Mouse (Mus musculus): ENCODE measurements around the gene Plod3. TPM values are rescaled to one million over a fixed set of nuclear protein-coding genes. Genes with fewer than 3 reads are reported as not detected.

Gene Plod3
- total RNA-seq, 2 experiments from 2014 or later = 36.9 to 45.6 TPM

DNA sequence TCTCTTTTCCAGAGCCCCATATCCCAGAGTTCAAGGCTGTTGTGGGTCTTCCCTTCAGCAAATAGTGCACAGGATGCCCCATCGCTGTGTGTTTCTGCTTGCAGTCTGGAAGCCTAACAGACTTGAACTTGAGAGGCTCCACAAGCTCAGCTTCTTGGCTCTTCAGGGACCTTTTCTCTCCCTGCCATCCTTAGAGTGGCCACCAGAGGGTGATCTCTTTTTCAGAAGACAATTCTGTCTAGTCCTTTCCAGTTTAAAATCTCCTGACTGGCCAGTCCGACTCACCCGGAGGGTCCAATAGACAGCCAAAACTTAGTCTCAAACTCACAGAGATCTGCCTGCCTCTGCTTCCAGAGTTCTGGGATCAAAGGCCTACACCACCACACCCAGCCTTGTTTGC is 23.2 kb downstream of the Plod3 start:
- intact Hi-C loops (cut with DNase I) = no loop called here
- DNase-seq = peak in 1 of 2 experiments; percentile 54

GRCm38 (mm10) chr5:137012401-137012950 is 25.7 kb downstream of the Plod3 start:
- DNase-seq = no peak
- intact Hi-C loops (cut with DNase I) = no loop called here

GRCm38 (mm10) chr5:137015913-137016312 is 29.1 kb downstream of the Plod3 start:
- no peak for DNase-seq
- intact Hi-C loops (cut with DNase I) = no loop called here

- intact Hi-C loops (cut with DNase I) = no loop called here
- DNase-seq = no peak
Measured at GRCm38 (mm10) chr5:137024318-137024717, 37.5 kb downstream of the Plod3 start.

DNA sequence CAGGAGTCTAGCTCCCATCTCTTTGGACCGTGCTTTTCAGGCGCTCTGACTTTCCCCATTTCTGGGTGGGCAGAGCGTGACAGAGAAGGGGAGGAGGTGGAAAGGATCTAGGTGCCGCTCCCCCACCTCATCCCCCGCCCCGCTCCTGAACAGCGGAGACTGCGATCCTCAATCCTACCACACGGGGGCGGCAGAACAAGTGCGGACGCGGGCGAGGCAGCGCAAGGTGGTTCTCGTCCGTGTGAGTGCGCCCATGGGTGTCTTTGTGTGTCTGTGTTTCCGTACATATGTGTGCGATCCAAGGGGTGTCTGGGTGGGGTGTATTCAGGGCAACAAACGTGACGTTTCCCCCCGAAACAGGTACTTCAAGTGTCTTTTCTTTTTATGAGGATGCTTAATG is 38.3 kb downstream of the Plod3 start:
- intact Hi-C loops (cut with DNase I) = loop anchor here (1.0 kb wide), 1 partner anchor 82 kb away; no protein-coding TSS in a partner anchor

GRCm38 (mm10) chr5:137026092-137026491 is 39.3 kb downstream of the Plod3 start, which contains the start of gene Vgf:
Gene Vgf, plus strand, starts transcription at chr5:137026392.
- no peak for DNase-seq
- intact Hi-C loops (cut with DNase I) = no loop called here

More for the DNA sequence above, 38.3 kb downstream of the Plod3 start:
- DNase-seq = peak; percentile 83 to 90

DNA sequence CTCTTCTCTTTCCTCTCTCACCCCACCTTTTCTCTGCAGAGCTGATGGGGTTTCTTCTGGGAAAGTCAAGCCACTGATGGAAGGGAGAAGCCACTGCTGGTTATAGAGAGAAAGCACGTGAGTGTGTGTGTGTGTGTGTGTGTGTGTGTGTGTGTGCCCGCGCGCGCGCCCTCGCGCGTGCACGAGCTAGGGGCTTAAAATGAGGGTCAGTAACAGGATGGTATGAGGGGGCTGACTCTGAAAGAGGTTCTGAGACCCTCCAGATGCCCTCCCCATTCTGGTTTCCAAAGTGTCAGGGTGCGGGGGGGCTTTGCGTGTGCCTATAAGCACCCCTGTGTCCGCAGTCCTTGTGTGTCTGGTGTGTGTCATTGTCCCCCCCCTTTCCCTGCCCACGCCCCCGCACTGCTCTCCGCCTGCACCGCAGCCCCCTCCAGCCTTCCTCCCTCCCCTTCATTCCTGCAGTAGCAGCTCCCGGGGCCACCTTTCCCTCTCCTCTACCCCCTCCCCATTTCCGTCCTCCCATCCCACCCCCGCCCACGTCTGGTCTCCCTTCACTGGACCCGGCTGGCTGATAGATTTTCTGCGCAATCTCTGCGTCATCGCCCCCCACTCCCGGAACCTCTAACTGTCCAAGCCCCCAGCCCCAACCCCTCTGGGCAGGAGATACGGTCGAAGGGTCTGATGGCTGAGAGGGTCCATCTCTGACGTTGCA is 41.9 kb downstream of the Plod3 start:
- intact Hi-C loops (cut with DNase I) = no loop called here
- DNase-seq = no peak

DNA sequence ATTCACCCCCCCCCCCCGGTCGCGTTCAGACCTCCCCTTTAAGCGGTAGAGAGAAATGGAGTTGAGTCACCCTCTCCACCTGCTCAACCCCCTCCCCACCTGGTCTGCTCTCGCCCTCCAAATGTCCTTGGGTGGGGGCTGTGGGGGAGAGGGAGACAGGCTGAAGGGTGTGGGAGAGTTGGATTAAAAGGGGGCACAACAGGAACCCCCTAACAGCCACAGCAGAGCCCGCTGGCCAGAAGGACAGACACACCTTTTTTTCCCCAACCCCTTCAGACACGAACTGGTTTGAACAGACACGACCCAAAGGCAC is 42.4 kb downstream of the Plod3 start:
- DNase-seq = no peak
- intact Hi-C loops (cut with DNase I) = no loop called here

DNA sequence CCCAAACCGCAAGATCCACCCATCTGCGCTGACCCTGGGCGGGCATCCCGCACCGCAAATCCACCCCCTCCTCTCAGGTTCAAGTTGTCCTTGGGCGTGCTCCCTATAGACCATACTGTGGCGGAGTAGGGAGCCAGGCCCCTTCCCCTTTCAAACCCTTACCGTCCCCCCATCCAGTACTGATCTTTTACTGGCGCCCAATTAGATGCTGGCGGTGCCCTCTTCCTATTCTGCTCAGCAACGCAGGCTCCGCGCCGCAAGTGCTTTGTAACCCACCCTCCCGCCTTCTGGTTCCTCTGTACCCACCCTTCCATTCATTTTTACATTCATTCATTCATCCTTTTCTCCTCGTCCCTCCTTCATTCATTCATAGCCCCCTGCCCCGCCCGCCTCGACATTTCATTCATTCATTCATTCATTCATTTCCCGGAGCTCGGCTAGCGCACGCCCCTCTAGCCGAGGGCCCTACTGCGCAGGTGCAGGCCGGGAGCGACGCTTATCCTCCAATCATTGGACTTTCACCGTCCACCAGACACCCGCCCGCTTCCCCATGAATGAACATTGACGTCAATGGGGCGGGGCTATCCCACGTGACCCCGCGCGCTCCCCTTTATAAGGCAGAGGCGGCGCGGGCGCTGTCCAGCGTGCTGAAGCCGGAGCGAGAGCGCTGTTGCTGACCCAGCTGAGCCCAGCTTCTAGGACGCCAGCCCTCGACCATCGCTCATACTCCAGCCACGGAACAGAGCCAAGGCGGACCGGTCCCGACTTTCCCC is 43.0 kb downstream of the Plod3 start:
- peak; percentile 94 to 95 for DNase-seq
- intact Hi-C loops (cut with DNase I) = loop anchor here (5.0 kb wide), 1 partner anchor 257 kb away; the partner anchor contains the start of gene Ache

DNA sequence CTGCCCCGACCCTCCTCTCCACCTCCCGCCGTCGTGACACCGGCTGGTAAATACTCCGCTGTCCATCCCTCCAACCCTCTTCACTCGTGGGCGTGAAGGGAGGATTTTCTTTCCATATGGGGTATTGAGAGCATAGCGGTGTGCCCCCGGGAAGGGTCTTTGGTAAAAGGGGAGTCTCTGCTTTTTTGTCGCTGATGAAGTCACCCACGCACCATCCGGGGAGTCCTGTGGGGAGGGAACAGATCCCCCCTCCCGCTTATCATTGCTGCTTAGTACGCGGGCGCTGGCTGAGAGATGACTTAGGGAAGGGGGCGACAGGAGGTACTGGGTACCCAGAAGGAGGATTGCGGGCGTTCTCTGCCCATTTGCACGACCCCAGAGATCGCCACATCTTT is 43.6 kb downstream of the Plod3 start:
- no peak for DNase-seq
- intact Hi-C loops (cut with DNase I) = loop anchor here (5.0 kb wide), 1 partner anchor 257 kb away; the partner anchor contains the start of gene Ache

GRCm38 (mm10) chr5:137031076-137032032 is 44.5 kb downstream of the Plod3 start:
- DNase-seq = peak; percentile 18 to 24

GRCm38 (mm10) chr5:137032033-137032421 is 45.2 kb downstream of the Plod3 start:
- DNase-seq = peak in 1 of 2 experiments; percentile 21
- intact Hi-C loops (cut with DNase I) = loop anchor here (5.0 kb wide), 1 partner anchor 255 kb away; the partner anchor contains the start of gene Ache

More at GRCm38 (mm10) chr5:137031076-137032032, 44.5 kb downstream of the Plod3 start:
- intact Hi-C loops (cut with DNase I) = loop anchor here (5.0 kb wide), 1 partner anchor 256 kb away; the partner anchor contains the start of gene Ache

- intact Hi-C loops (cut with DNase I) = loop anchor here (5.0 kb wide), 1 partner anchor 255 kb away; the partner anchor contains the start of gene Ache
- peak; percentile 83 to 84 for DNase-seq
Measured at GRCm38 (mm10) chr5:137032641-137033074, 45.8 kb downstream of the Plod3 start.

DNA sequence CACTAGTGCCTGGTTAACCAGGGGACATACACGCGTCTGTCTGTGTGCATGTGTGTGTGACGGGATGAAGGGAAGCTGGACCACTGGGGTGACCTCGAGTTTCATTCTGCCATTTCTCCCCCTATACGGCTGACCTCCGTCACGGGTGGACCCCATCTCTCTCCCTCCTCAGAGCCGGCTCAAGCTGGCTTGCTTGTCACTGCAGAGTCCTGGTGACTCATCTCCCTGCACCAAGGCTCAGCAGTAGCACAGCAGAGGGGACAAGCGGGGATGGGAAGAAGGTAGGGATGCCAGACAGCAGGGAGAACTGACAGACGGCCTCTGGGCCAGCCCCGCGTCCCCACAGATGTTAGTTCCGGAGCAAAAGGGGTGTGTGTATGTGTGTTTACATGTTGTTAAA is 49.4 kb downstream of the Plod3 start:
- intact Hi-C loops (cut with DNase I) = no loop called here

DNA sequence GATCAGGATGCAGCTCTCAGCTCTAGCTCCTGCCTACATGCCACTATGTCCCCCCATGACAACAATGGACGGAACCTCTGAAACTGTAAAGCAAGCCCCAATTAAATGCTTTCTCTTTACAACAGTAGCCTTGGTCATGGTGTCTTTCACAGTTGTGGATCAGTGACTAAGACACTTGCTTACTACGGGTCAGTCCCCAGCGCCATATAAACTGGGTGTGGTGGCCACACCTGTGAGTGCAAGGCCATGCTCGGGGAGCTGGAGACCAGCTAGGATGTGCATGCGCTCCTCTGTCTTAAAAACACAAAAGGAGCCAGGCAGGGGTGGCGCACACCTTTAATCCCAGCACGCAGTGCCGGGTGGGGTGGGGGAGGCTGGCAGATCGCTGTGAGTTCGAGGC is 52.6 kb downstream of the Plod3 start:
- intact Hi-C loops (cut with DNase I) = no loop called here
- no peak for DNase-seq

More for the DNA sequence above, 49.4 kb downstream of the Plod3 start:
- DNase-seq = no peak

- intact Hi-C loops (cut with DNase I) = no loop called here
Measured at GRCm38 (mm10) chr5:137041442-137041841, 54.6 kb downstream of the Plod3 start.

DNA sequence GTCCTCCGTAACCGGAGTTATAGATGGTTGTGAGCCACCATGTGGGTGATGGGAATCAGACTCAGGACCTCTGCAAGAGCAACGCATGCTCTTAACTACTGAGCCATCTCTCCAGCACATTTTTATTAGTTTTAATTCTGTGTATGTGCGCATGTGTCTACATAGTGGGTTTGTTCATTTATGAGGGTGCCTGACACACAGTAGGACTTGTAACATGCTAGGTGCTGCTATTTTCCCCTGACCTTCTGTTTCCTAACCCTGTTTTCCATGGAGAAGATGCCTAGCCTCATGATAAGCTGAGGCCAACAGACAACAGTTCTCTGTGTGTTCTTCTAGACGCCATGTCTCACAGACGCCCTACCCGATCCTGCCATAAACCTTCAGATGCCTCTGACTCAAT is 57.2 kb downstream of the Plod3 start:
- intact Hi-C loops (cut with DNase I) = no loop called here
- DNase-seq = no peak

More at GRCm38 (mm10) chr5:137041442-137041841, 54.6 kb downstream of the Plod3 start:
- DNase-seq = no peak

GRCm38 (mm10) chr5:137045402-137046323 is 58.8 kb downstream of the Plod3 start, which contains the start of gene Ap1s1:
Gene Ap1s1, minus strand, starts transcription at chr5:137046135.
- intact Hi-C loops (cut with DNase I) = no loop called here
- DNase-seq = peak; percentile 95 to 96
